Mouse (Mus musculus): ENCODE measurements around the gene Ranbp2. TPM values are rescaled to one million over a fixed set of nuclear protein-coding genes. Genes with fewer than 3 reads are reported as not detected.

Gene Ranbp2
- polyA plus RNA-seq, 1 experiment from 2014 or later: 16.4 TPM

- ATAC-seq (replicated peaks; ENCODE audit: low FRiP score, low read depth): no peak
- TF ChIP-seq CTCF (IDR thresholded peaks at IDR 0.05; ENCODE audit: low read depth): no peak
- 0 out of 2 replicates have a peak, but pooled peaks cover 4% of the 10 kb centered on the region for H3K4me1 ChIP-seq (replicated peaks; ENCODE audit: insufficient read depth, low read length)
- H3K4me3 ChIP-seq (replicated peaks; ENCODE audit: low read depth, low read length): peak overlapping the region; percentile 85
- peak; percentile 55 for DNase-seq (ENCODE audit: low spot score)
- H3K9me3 ChIP-seq (replicated peaks; ENCODE audit: low read length): no peaks in the 10 kb centered on the region
- H3K9ac ChIP-seq (ENCODE audit: low read depth, low read length): peak overlapping the region; percentile 99
- H3K27ac ChIP-seq: peak overlapping the region; percentile 96
- H3K36me3 ChIP-seq (ENCODE audit: insufficient read depth, low read length): no peaks in the 10 kb centered on the region
- under 1% methylated on average over 32 of the region's 32 CpGs for WGBS
- peak overlapping the region; percentile 65 for H3K4me2 ChIP-seq (ENCODE audit: low read length)
- no peaks in the 10 kb centered on the region; the same call in 1 of the 2 replicates for H3K27me3 ChIP-seq (ENCODE audit: insufficient read depth, low read length)
Observed at GRCm38 (mm10) chr10:58447280-58447781, 611 bp downstream of the Ranbp2 start.

GRCm38 (mm10) chr10:58451575-58451974 is 4.9 kb downstream of the Ranbp2 start:
- no peak for DNase-seq (ENCODE audit: low spot score)
- H3K27ac ChIP-seq: no peak overlapping the region
- no peak overlapping the region for H3K4me2 ChIP-seq (ENCODE audit: low read length)

GRCm38 (mm10) chr10:58452185-58452584 is 5.5 kb downstream of the Ranbp2 start:
- H3K9me3 ChIP-seq (replicated peaks; ENCODE audit: low read length): no peaks in the 10 kb centered on the region
- DNase-seq (ENCODE audit: low spot score) (no peak), ATAC-seq (replicated peaks; ENCODE audit: low FRiP score, low read depth) (no peak)
- H3K9ac ChIP-seq (ENCODE audit: low read depth, low read length): no peak overlapping the region
- no peak overlapping the region for H3K4me2 ChIP-seq (ENCODE audit: low read length)
- H3K36me3 ChIP-seq (ENCODE audit: insufficient read depth, low read length): peaks cover 23% of the 10 kb centered on the region
- WGBS: 98% methylated on average over 1 of the region's 1 CpGs
- H3K27ac ChIP-seq: no peak overlapping the region
- H3K27me3 ChIP-seq (ENCODE audit: insufficient read depth, low read length): no peaks in the 10 kb centered on the region
- TF ChIP-seq CTCF (IDR thresholded peaks at IDR 0.05; ENCODE audit: low read depth): no peak
- H3K4me3 ChIP-seq (replicated peaks; ENCODE audit: low read depth, low read length): no peak overlapping the region
- no peaks in the 10 kb centered on the region for H3K4me1 ChIP-seq (replicated peaks; ENCODE audit: insufficient read depth, low read length)

More at GRCm38 (mm10) chr10:58451575-58451974, 4.9 kb downstream of the Ranbp2 start:
- H3K4me3 ChIP-seq (replicated peaks; ENCODE audit: low read depth, low read length): no peak overlapping the region
- no peaks in the 10 kb centered on the region for H3K9me3 ChIP-seq (replicated peaks; ENCODE audit: low read length)
- H3K4me1 ChIP-seq (replicated peaks; ENCODE audit: insufficient read depth, low read length): no peaks in the 10 kb centered on the region
- no peaks in the 10 kb centered on the region for H3K27me3 ChIP-seq (ENCODE audit: insufficient read depth, low read length)
- H3K9ac ChIP-seq (ENCODE audit: low read depth, low read length): no peak overlapping the region
- ATAC-seq (replicated peaks; ENCODE audit: low FRiP score, low read depth): no peak
- TF ChIP-seq CTCF (IDR thresholded peaks at IDR 0.05; ENCODE audit: low read depth): no peak
- peaks cover 23% of the 10 kb centered on the region for H3K36me3 ChIP-seq (ENCODE audit: insufficient read depth, low read length)

- TF ChIP-seq CTCF (IDR thresholded peaks at IDR 0.05; ENCODE audit: low read depth): no peak
- Histone ChIP-seq H3K4me2 (ENCODE audit: low read length) (no peak overlapping the region), H3K4me3 (replicated peaks; ENCODE audit: low read depth, low read length) (no peak overlapping the region), H3K9ac (ENCODE audit: low read depth, low read length) (no peak overlapping the region), H3K9me3 (replicated peaks; ENCODE audit: low read length) (no peaks in the 10 kb centered on the region), H3K27ac (no peak overlapping the region), H3K27me3 (ENCODE audit: insufficient read depth, low read length) (no peaks in the 10 kb centered on the region), H3K4me1 (replicated peaks; ENCODE audit: insufficient read depth, low read length) (no peaks in the 10 kb centered on the region), H3K36me3 (ENCODE audit: insufficient read depth, low read length) (peaks cover 27% of the 10 kb centered on the region; the same call in 1 of the 2 replicates)
- WGBS: 90% methylated on average over 1 of the region's 1 CpGs
- ATAC-seq (replicated peaks; ENCODE audit: low FRiP score, low read depth) (no peak), DNase-seq (ENCODE audit: low spot score) (no peak)
Observed at GRCm38 (mm10) chr10:58459896-58460295, 13.2 kb downstream of the Ranbp2 start.

- no peak for TF ChIP-seq CTCF (IDR thresholded peaks at IDR 0.05; ENCODE audit: low read depth)
- Histone ChIP-seq H3K4me2 (ENCODE audit: low read length) (no peak overlapping the region), H3K27me3 (ENCODE audit: insufficient read depth, low read length) (no peaks in the 10 kb centered on the region), H3K27ac (no peak overlapping the region), H3K4me1 (replicated peaks; ENCODE audit: insufficient read depth, low read length) (no peaks in the 10 kb centered on the region), H3K4me3 (replicated peaks; ENCODE audit: low read depth, low read length) (no peak overlapping the region), H3K36me3 (ENCODE audit: insufficient read depth, low read length) (peaks cover 39% of the 10 kb centered on the region), H3K9ac (ENCODE audit: low read depth, low read length) (no peak overlapping the region), H3K9me3 (replicated peaks; ENCODE audit: low read length) (no peaks in the 10 kb centered on the region)
- WGBS: 96% methylated on average over 5 of the region's 5 CpGs
- DNase-seq (ENCODE audit: low spot score) (no peak), ATAC-seq (replicated peaks; ENCODE audit: low FRiP score, low read depth) (no peak)
Observed at GRCm38 (mm10) chr10:58477086-58477755, 30.5 kb downstream of the Ranbp2 start.

- Histone ChIP-seq H3K36me3 (ENCODE audit: insufficient read depth, low read length) (peaks cover 41% of the 10 kb centered on the region), H3K4me3 (replicated peaks; ENCODE audit: low read depth, low read length) (no peak overlapping the region), H3K9me3 (replicated peaks; ENCODE audit: low read length) (no peaks in the 10 kb centered on the region), H3K4me1 (replicated peaks; ENCODE audit: insufficient read depth, low read length) (no peaks in the 10 kb centered on the region), H3K9ac (ENCODE audit: low read depth, low read length) (no peak overlapping the region), H3K4me2 (ENCODE audit: low read length) (no peak overlapping the region), H3K27me3 (ENCODE audit: insufficient read depth, low read length) (no peaks in the 10 kb centered on the region), H3K27ac (no peak overlapping the region)
- WGBS: 98% methylated on average over 2 of the region's 2 CpGs
- DNase-seq (ENCODE audit: low spot score): no peak
- no peak for ATAC-seq (replicated peaks; ENCODE audit: low FRiP score, low read depth)
- TF ChIP-seq CTCF (IDR thresholded peaks at IDR 0.05; ENCODE audit: low read depth): no peak
Observed at GRCm38 (mm10) chr10:58478071-58478578, 31.4 kb downstream of the Ranbp2 start.

All from kidney, postnatal 0 days (tissue).